Comparison of ENCODE assay signal across 24 mouse cellular contexts in the genomic region with DNA sequence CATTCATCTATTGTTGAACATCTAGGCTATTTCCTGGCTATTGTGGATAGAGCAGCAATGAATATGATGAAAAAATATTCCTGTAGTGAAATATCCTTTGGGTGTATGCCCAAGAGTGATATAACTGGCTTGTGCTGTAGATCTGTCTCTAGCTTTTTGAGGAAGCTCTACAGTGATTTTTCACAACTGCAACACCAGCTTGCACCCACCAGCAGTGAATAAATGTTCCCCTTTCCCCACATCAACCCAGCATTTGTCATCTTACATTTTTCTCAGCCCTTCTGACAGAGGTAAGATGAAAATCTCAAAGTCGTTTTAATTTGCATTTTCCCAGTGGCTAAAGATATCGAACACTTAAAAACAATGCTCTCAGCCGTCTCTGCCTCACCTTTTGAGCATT. TPM values are rescaled to one million over a fixed set of nuclear protein-coding genes. Genes with fewer than 3 reads are reported as not detected.
DNase-seq lines count a peak whose midpoint lies in the region; ATAC-seq lines count a peak whose summit lies in the region.
"Had no signal": no experiment of that assay in that cellular context is flagged by ENCODE, and none has a peak within 500 bp of the region (broad histone marks: within the 10 kb centered on the region; RNA-seq: fewer than 3 reads in every experiment).

No protein-coding gene starts in this region.

- no peak overlapping the region for H3K4me3 ChIP-seq in liver, embryonic 11.5 days (ENCODE audit: low read depth, low read length)
- H3K4me3 ChIP-seq: embryonic facial prominence, embryonic 10.5 days; embryonic facial prominence, embryonic 12.5 days; forebrain, embryonic 13.5 days had no signal

- no peak overlapping the region for H3K9ac ChIP-seq in liver, embryonic 11.5 days (ENCODE audit: low read depth, low read length)
- H3K9ac ChIP-seq: embryonic facial prominence, embryonic 12.5 days; forebrain, embryonic 13.5 days had no signal

- no peaks in the 10 kb centered on the region for H3K9me3 ChIP-seq in liver, embryonic 11.5 days (ENCODE audit: control insufficient read depth, low read length)
- H3K9me3 ChIP-seq: embryonic facial prominence, embryonic 10.5 days; embryonic facial prominence, embryonic 12.5 days; forebrain, embryonic 13.5 days had no signal

- DNase-seq in A20 (ENCODE audit: low read depth, low spot score) = peak; percentile 2
- peak; percentile 55 for DNase-seq in brain, adult 2 months (ENCODE audit: low read depth, low spot score)
- peak; percentile 38 for DNase-seq in telencephalon, adult 2 months (ENCODE audit: low read depth, low spot score)
- no peak for DNase-seq in liver, embryonic 11.5 days (ENCODE audit: low spot score)
- no peak for DNase-seq in embryo, embryonic 10.5 days (ENCODE audit: low spot score)
- DNase-seq: adrenal gland, adult 8-10 months; adrenal gland, postnatal 14 days; adrenal gland, postnatal 36 days; B cell, adult 2 months; cerebellum, adult 11 months; cerebellum, adult 18-20 months; cerebellum, adult 8-10 months; cerebellum, adult 9-11 months; cerebellum, postnatal 14 days; cerebellum, postnatal 36 days had no signal

- no peak overlapping the region for H3K4me2 ChIP-seq in liver, embryonic 11.5 days
- H3K4me2 ChIP-seq: embryonic facial prominence, embryonic 12.5 days; forebrain, embryonic 13.5 days had no signal

- no peaks in the 10 kb centered on the region for H3K27me3 ChIP-seq in liver, embryonic 11.5 days (replicated peaks; ENCODE audit: control insufficient read depth, insufficient read depth, low read length)
- H3K27me3 ChIP-seq: CH12.LX; embryonic facial prominence, embryonic 12.5 days; forebrain, embryonic 13.5 days had no signal

- H3K36me3 ChIP-seq in liver, embryonic 11.5 days (ENCODE audit: control insufficient read depth, insufficient read depth, low read length) = no peaks in the 10 kb centered on the region
- H3K36me3 ChIP-seq: embryonic facial prominence, embryonic 10.5 days; embryonic facial prominence, embryonic 12.5 days; G1E had no signal

- no peak overlapping the region for H3K27ac ChIP-seq in liver, embryonic 11.5 days (ENCODE audit: low read depth, low read length)
- H3K27ac ChIP-seq: embryonic facial prominence, embryonic 10.5 days; embryonic facial prominence, embryonic 12.5 days; forebrain, embryonic 13.5 days had no signal

- no peak for ATAC-seq in liver, embryonic 11.5 days (replicated peaks; ENCODE audit: low FRiP score)
- ATAC-seq: activated CD4-positive, CD25-positive, alpha-beta regulatory T cell, adult 4 months; CD4-positive, CD25-positive, alpha-beta regulatory T cell, adult 4 months; forebrain, embryonic 13.5 days; forebrain, embryonic 16.5 days; Patski had no signal

- H3K4me1 ChIP-seq in liver, embryonic 11.5 days (replicated peaks; ENCODE audit: control insufficient read depth, insufficient read depth, low read length) = no peaks in the 10 kb centered on the region
- H3K4me1 ChIP-seq: embryonic facial prominence, embryonic 12.5 days; forebrain, embryonic 13.5 days had no signal

- WGBS in liver, embryonic 11.5 days = 68% methylated on average over 3 of the region's 3 CpGs

RNA-seq across cellular contexts. Expression of gene Hpgds, which starts 8.9 kb away (rescaled TPM):
- polyA plus RNA-seq in liver, embryonic 11.5 days (2014; fragmentation: Nextera tagmentation; extraction: Ambion mirVana) = 3.0 and 5.3 TPM in 2 replicates
- polyA plus RNA-seq: G1E had no signal

Comparison
In these comparisons a context has a peak if more than half of its experiments do, and no peak if none do; other contexts are left out.
1. DNase-seq: peak in A20 (single experiment), brain, adult 2 months (single experiment) and telencephalon, adult 2 months (single experiment); none in liver, embryonic 11.5 days (single experiment) and embryo, embryonic 10.5 days (single experiment).